Mouse (Mus musculus): ENCODE measurements at regions not wholly inside any gene's neighbourhood (a gene's known extent, or its start where the extent isn't known, plus 50 kb on each side); places are given as distances from the start of the nearest gene placed in this dataset.

DNA sequence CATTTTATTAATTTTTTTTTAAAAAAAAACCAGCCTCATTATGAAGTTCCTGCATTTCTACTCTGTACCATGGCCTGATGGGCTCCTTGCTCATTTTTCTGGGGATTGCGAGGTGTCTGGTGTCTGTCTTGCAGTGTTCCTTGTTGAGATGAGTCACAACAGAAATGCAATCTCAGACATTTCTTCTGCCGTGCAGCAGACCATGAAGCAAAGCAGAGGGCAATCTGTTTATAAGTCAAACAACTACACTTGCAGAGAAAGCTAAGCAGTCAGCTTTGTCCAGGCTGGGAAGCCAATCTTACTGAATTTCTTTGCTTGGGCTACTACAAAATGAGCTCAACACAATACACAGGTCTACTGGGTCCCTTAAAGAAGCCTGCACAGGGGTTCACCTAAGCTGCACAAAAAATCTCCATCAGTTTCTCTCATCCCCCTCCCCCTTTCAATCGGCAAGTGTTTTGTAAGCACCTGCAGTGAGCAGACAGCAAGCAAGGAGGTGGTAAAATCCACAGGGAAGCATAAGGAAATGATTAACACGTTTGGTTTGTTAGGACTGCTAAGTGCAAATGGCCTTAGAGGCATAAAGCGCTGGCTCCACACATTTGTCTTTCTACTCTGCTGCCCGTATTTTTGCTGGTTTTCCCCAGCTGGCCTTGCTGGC, 171.0 kb upstream of the Dmrta1 start (continued):
- TF ChIP-seq NRF1 (IDR thresholded peaks at IDR 0.05; ENCODE audit: low read depth, low read length) (no peak), E2F4 (IDR thresholded peaks at IDR 0.05; ENCODE audit: insufficient replicate concordance, low read depth, low read length) (no peak), MXI1 (IDR thresholded peaks at IDR 0.05; ENCODE audit: low read depth, low read length) (no peak), GABPA (IDR thresholded peaks at IDR 0.05; ENCODE audit: insufficient replicate concordance, low read depth, low read length) (no peak), RAD21 (IDR thresholded peaks at IDR 0.05; ENCODE audit: low read depth, low read length) (no peak)

DNA sequence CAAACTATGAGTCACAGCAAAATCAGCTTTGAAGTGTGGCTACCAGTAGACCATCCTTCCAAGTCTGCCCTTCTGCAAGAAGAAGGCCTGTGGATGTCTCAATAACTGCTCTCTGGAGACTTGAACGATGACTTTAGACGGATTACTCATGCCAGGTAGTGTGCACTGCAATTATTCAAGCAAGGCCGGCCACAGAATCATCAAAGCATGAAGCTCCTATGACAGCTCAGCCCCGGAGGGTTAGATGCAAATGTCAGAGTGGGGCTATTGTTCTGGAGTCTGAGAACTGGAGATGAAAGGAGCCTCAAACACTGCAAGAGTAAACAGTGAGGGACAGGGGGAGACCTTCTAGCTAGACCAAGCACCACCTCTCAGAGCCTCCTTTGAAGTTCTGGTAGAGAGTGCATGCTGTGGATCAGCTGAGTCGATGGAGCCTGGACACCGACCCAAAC, 173.8 kb upstream of the Dmrta1 start:
- H3K36me3 ChIP-seq (replicated peaks in 1 of 2; ENCODE audit: control insufficient read depth in 1 of 2, insufficient read depth in 1 of 2, low read length in 1 of 2): no peaks in the 10 kb centered on the region
- H3K27me3 ChIP-seq (replicated peaks): no peaks in the 10 kb centered on the region
- in situ Hi-C loops (cut with MboI; ENCODE audit: low pct_ligation_motif_present, low pct_unique_long_range_greater_than_20kb, low sequenced_read_pairs) (loop anchor here (10.0 kb wide), 1 partner anchor 91 kb away; no protein-coding TSS in a partner anchor), dilution Hi-C loops (cut with MboI; ENCODE audit: extremely low pct_ligation_motif_present, extremely low pct_unique_long_range_greater_than_20kb, low sequenced_read_pairs) (no loop called here)
- peak overlapping the region; percentile 91 for H3K27ac ChIP-seq (ENCODE audit: insufficient read depth, low read depth)
- peaks cover 16 to 62% of the 10 kb centered on the region in 2 experiments for H3K4me1 ChIP-seq (ENCODE audit: control insufficient read depth in 1 of 2, insufficient read depth in 2 of 2)
- peak; percentile 98 for DNase-seq (ENCODE audit: extremely low read depth)
- peak overlapping the region; percentile 88 for H3K4me2 ChIP-seq (ENCODE audit: insufficient read depth, low read depth, poor library complexity, severe bottlenecking)
- peak overlapping the region in 1 of 3 experiments; percentile 10 for H3K4me3 ChIP-seq (replicated peaks in 1 of 3; ENCODE audit: low read depth in 2 of 3, low read length in 2 of 3, poor library complexity in 1 of 3)
- H3K79me2 ChIP-seq (replicated peaks; ENCODE audit: control insufficient read depth, extremely low read depth, insufficient read depth, poor library complexity, severe bottlenecking): no peaks in the 10 kb centered on the region
- H3K9ac ChIP-seq (ENCODE audit: insufficient read depth, low read depth): peak overlapping the region; percentile 73
- no peaks in the 10 kb centered on the region for H3K9me3 ChIP-seq (replicated peaks; ENCODE audit: low read length)
- TF ChIP-seq CTCF (conservative IDR thresholded peaks at IDR 0.05 in 1 of 2, IDR thresholded peaks at IDR 0.05 in 1 of 2; ENCODE audit: low read depth in 2 of 2, low read length in 2 of 2) (no peak), JUND (conservative IDR thresholded peaks at IDR 0.05; ENCODE audit: low read depth, low read length) (no peak; the same call in 1 of the 2 replicates), ELF1 (IDR thresholded peaks at IDR 0.05; ENCODE audit: low read depth, low read length) (no peak), BHLHE40 (IDR thresholded peaks at IDR 0.05; ENCODE audit: low read depth, low read length) (peak; percentile 95), CHD2 (IDR thresholded peaks at IDR 0.05; ENCODE audit: low read length) (peak; percentile 21; the same call in 1 of the 2 replicates), SIN3A (IDR thresholded peaks at IDR 0.05; ENCODE audit: low read length) (peak; percentile 64), RCOR1 (conservative IDR thresholded peaks at IDR 0.05; ENCODE audit: low read depth, low read length) (0 out of 2 replicates have a peak, but pooled peaks have one; percentile 13), HCFC1 (IDR thresholded peaks at IDR 0.05; ENCODE audit: low read depth, low read length) (no peak), NELFE (IDR thresholded peaks at IDR 0.05; ENCODE audit: low read depth, low read length) (peak; percentile 22; the same call in 1 of the 2 replicates), POLR2A (IDR thresholded peaks at IDR 0.05; ENCODE audit: low read depth, low read length) (peak; percentile 41), GABPA (IDR thresholded peaks at IDR 0.05; ENCODE audit: insufficient replicate concordance, low read depth, low read length) (no peak), ZMIZ1 (IDR thresholded peaks at IDR 0.05; ENCODE audit: low read depth, low read length) (no peak; the same call in 1 of the 2 replicates), JUN (IDR thresholded peaks at IDR 0.05; ENCODE audit: insufficient read depth, low read depth, low read length) (peak; percentile 78), MAX (IDR thresholded peaks at IDR 0.05; ENCODE audit: low read length) (no peak), KAT2A (IDR thresholded peaks at IDR 0.05; ENCODE audit: insufficient replicate concordance, low read length) (0 out of 2 replicates have a peak, but pooled peaks have one; percentile 31), E2F4 (IDR thresholded peaks at IDR 0.05; ENCODE audit: insufficient replicate concordance, low read depth, low read length) (no peak), TBP (conservative IDR thresholded peaks at IDR 0.05; ENCODE audit: low read depth, low read length) (peak; percentile 85; the same call in 1 of the 2 replicates), PAX5 (IDR thresholded peaks at IDR 0.05; ENCODE audit: low read length) (no peak), ZKSCAN1 (IDR thresholded peaks at IDR 0.05; ENCODE audit: borderline replicate concordance, low read depth, low read length) (no peak), MAZ (IDR thresholded peaks at IDR 0.05; ENCODE audit: low read depth, low read length) (no peak; the same call in 1 of the 2 replicates), UBTF (IDR thresholded peaks at IDR 0.05; ENCODE audit: low read depth, low read length) (no peak), MYC (IDR thresholded peaks at IDR 0.05; ENCODE audit: low read depth, low read length) (peak; percentile 55), ZC3H11A (IDR thresholded peaks at IDR 0.05; ENCODE audit: low read depth, low read length) (no peak), POLR2AphosphoS2 (IDR thresholded peaks at IDR 0.05; ENCODE audit: low read depth, low read length) (no peak), USF1 (IDR thresholded peaks at IDR 0.05; ENCODE audit: low read depth, low read length) (no peak), MEF2A (IDR thresholded peaks at IDR 0.05; ENCODE audit: borderline replicate concordance, low read depth, low read length) (peak; percentile 89), MXI1 (IDR thresholded peaks at IDR 0.05; ENCODE audit: low read depth, low read length) (peak; percentile 53; the same call in 1 of the 2 replicates), CHD1 (IDR thresholded peaks at IDR 0.05; ENCODE audit: low read depth, low read length) (no peak), ZNF384 (IDR thresholded peaks at IDR 0.05; ENCODE audit: low read depth, low read length) (no peak), SMC3 (IDR thresholded peaks at IDR 0.05; ENCODE audit: low read depth, low read length) (peak; percentile 3; the same call in 1 of the 2 replicates), RAD21 (IDR thresholded peaks at IDR 0.05; ENCODE audit: low read depth, low read length) (no peak; the same call in 1 of the 2 replicates), NRF1 (IDR thresholded peaks at IDR 0.05; ENCODE audit: low read depth, low read length) (no peak), ETS1 (conservative IDR thresholded peaks at IDR 0.05; ENCODE audit: low read depth, low read length) (peak; percentile 98), TCF12 (IDR thresholded peaks at IDR 0.05; ENCODE audit: low read depth, low read length) (peak; percentile 70), MAFK (IDR thresholded peaks at IDR 0.05; ENCODE audit: insufficient replicate concordance, low read length) (peak; percentile 74)
